Mouse (Mus musculus): ENCODE results near the gene Top3a.
A peak's percentile ranks its signal among the peaks of the same experiment; 100 is the strongest.

Gene Top3a

DNA sequence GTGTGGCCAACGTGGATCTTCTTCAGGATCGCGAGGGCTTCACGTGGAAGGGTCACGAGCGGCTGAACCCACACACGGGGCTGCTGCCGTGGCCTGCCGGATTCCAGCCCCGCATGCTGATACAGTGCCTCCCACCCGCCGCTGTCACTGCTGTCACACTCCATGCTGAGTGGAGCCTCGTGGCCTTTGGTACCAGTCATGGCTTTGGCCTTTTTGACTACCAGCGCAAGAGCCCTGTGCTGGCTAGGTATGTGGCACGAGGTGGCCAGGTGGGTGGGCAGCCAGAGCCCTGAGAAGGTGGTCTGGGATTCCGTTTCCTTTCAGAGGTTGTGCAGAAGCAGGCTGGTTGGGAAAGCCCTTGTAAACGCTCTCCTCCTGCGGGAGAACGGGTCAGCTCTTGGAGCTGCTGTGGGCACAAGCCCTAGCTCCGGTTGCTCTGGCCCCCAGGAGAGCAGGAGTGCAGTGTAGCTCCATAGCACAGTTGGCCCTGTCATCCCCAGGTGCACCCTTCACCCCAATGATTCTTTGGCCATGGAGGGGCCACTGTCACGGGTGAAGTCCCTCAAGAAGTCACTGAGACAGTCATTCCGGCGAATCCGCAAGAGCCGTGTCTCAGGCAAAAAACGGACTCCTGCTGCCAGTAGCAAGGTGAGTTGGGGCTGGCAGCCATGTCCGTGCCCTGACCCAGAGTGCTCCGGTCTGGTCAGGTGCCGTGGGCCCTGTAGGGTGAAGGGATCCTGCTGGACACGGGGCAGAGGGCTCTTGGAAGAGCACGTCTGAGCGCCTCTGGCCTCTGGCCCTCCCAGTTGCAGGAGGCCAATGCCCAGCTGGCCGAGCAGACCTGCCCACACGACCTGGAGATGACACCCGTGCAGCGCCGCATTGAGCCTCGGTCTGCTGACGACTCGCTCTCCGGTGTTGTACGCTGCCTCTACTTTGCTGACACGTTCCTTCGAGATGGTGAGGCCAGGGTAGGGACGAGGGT, 67.4 kb downstream of the Top3a start:
- peak; percentile 9 for DNase-seq

DNA sequence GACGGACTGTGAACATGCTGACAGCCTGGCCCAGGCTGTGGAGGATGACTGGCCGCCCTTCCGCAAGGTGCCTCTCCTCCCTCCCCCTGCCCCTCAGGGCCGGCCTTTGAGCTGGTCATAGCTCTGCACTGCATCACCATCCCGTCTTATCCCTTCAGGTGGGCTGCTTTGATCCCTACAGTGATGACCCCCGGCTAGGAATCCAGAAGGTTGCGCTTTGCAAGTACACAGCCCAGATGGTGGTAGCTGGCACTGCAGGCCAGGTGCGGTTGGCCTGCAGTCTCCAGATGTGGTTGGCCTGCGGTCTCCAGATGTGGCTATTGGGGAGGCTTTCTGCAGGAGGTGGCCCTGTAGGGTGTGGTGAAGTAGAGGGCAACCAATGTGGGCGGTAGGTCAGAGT, 68.5 kb downstream of the Top3a start:
- DNase-seq, result peak; percentile 16

DNA sequence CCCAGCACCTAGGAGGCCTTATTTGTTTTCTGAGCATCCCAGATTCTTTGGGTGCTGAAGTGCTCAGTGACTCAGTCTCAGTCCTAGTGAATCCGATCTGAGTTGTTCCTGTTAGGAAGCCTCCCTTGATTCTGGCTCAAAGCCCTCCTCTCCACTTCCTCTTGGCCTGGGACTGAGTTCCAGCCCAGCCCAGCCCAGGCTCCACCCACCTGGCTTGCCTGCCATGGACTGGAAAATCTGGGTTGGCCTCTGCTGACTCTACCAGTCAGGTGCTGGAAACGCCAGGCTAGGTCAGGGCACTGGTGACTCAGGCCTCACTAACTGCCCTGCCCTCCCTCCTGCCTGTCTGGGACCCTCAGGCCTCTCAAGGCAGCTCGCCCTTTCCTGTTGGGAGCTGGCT, 69.5 kb downstream of the Top3a start:
- DNase-seq, result peak; percentile 49

DNA sequence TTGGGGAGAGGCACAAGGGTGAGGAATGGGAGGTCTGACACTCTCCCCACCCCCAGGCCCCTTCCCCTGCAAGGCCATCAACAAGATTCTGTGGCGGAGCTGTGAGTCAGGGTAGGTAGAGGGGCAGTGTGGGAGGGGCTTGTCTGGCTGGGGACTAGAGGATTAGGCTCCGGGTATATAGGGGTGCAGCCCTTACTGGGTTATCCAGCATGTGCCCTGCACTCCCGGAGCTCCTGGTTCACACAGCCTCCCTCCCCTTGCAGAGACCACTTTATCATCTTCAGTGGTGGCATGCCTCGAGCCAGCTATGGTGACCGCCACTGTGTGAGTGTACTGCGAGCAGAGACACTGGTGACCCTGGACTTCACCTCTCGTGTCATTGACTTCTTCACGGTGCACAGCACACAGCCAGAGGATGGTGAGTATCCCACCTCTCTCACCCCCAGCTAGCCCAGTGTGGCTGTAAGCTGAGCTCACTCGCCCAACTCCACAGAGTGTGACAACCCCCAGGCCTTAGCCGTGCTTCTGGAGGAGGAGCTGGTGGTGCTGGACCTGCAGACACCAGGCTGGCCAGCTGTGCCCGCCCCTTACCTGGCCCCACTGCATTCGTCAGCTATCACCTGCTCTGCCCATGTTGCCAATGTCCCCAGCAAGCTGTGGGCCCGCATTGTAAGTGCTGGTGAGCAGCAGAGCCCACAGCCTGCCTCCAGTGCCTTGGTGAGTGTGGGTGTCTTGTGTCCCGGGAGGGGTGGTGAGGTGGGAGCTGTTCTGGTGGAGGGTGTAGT, 70.3 kb downstream of the Top3a start:
- DNase-seq, result peak; percentile 13

DNA sequence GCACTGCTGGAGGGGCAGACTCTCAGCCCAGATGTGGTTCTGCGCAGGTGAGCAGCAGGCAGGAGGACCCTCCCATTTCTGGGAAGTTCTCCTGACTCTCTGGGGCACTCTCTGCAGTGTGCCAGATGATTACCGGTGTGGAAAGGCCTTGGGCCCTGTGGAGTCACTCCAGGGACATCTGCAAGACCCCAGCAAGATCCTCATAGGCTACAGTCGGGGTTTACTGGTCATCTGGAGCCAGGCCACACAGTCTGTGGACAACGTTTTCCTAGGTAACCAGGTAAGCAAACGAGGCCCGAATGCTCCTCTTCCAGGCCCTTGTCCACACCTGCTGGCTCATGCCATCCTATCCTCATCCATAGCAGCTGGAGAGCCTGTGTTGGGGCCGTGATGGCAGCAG, 71.1 kb downstream of the Top3a start:
- no peak for DNase-seq

DNA sequence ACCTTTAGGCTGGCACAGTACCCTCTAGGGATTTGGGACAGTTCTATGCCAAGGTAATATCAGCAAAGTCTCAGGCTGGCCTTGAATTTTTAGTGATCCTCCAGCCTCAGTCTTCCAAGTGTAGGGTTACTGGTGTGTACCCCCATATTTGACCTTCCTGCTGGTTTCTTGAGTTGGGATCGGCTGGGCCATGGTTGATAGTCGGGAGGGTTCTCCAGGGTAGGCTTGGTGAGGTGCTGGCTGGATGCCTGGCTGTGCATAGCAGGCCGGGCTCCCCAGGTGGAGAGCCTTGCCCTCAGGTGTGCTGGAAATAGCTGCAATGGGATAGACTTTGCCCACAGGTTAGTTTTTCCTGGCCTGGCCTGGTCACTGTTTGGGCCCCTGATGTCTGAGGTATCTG, 71.9 kb downstream of the Top3a start:
- peak; percentile 4 for DNase-seq

DNA sequence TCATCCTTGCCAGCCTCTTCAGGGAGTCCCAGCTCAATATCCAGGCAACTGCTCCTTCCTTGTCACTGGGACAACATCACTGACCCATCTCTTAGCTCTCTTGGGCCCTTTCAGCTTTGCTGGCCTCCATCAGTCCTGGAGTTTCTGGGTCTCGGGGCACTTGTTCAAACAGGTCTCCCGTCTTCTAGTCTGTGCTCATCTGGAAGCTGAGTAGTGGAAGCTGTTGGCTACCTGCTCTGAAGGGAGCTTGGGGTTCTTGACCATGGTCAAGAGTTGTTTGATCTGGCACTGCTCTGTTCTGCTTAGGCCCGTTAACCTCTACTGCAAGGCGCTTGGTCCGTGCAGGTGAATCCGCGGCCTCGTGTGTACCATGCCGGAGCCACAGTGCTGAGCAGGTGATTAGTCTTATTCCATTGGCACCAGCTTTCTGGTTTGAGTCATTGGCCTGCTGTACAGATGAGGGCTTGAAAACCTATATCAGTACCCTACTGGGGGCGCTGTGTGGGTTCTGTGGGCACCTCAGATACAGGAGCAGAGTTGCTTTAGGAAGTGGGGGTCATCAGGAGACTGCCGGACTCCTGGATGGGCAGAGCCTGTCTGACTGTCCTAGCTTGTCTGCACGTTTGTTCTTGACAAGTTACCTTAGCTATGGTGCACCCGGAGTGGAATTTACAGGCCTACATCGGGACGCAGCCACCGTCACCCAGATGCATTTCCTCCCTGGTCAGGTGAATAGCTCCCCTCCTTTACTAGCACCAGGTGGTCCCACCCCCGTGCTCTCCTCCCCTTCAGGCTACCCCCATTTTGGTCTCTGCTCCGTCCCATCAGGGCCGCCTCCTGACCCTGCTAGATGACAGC, 72.9 kb downstream of the Top3a start:
- peak; percentile 39 for DNase-seq

DNA sequence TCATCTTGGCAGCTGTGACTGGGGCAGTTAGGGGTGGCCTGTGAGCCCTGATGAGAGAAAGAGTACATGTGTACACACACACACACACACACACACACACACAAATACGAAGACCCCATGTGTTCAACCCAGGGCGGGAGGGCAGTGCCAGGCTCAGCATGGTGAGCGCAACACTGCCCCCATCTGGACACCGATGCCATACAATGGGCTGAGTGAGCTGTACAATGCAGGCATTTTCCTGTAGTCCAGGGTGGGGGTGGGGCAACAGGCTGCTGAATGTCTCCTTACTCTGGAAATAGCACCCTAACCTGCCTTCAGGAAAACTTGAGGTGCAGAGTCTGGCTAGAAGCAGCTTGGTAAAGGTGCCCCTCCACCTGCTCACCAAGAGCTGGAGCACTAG, 74.0 kb downstream of the Top3a start:
- DNase-seq, result peak; percentile 61

DNA sequence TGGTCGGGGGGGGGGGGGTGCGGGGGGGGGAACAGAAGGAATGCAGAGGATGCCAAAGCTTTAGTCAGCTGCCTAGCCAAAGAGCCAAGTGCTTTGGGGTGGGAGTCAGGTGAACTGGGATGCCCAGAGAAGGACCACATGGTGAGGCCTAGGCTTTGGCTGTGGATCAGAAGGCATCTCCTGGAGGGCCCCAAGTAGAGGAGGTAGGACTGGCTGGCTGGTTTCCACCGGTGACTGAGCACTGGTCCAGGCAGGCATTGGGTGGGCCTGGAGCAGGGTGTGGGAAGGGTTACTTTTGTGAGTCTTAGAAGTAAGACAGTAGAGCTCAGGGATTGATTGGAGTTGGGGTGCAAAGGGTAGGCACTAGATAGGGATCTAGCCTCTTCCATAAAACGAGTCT, 75.6 kb downstream of the Top3a start:
- peak; percentile 62 for DNase-seq

DNA sequence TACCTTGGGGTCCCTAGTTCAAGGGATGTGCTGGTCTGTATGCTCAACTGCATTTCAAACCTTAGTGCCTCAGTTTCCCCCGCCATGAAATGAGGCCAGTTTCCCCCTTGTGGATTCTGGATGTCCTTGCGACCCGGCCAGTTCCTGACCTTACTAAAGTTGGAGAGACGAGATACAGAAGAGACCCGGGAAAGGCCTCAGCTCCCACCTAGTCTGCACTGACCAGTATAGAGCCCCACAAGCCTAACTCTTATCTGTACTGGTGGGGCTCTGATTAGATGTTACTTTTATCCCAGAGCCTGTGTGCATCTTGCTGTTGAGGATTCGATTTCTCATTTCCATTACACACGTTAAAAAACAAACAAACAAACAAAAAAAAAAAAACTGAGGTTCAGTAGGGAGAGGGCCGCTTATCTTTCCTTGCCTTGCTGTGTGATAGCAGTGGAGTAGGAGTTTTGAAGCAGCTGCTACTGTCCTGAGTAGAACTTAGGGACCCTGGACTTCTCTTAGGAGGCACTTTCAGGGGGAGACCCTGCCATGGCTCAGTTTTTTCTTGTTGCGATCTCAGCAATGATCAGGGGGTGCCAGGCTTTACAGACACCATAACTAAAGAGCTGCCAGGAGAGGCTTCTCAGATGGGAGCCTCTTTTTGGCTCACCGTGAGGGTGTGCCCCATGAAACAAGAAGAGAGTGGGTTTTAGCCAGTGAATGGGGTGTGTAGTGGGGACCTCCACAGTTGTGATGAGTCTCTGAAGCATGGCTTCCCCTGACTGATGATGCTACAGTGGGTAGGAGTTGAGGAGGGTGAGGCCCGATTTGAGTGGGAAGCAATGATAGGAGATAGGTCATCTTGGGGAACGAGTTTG, 76.6 kb downstream of the Top3a start:
- DNase-seq, result peak; percentile 31

DNA sequence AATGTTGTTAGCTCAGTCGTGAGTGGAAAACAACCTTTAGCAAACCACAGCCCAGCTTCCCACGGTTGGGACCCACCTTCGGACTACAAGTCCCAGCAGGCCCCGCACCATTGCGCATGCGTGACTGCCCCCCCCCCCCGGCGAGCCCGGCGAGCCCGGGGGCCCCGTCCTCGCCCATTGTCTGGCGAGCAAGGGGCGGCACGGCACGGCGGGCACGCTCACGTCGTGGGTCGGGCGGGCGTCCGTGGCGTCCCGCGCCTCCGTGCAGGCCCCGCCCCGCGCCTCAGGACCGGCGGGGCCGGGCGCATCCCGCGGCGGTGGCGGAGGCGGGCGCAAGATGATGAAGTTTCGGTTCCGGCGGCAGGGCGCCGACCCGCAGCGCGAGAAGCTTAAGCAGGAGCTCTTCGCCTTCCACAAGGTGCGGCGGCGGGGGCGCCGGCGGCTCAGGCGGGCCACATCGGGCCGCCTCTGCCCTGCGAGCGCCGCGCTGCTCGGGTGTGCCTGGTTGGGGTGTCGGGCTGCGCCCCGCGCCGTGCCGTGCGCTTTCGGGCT, 77.6 kb downstream of the Top3a start, which contains the start of gene Llgl1:
Gene Llgl1, plus strand, starts transcription at position 200 of the 552 bp plus-strand sequence.
- DNase-seq, result peak; percentile 93

DNA sequence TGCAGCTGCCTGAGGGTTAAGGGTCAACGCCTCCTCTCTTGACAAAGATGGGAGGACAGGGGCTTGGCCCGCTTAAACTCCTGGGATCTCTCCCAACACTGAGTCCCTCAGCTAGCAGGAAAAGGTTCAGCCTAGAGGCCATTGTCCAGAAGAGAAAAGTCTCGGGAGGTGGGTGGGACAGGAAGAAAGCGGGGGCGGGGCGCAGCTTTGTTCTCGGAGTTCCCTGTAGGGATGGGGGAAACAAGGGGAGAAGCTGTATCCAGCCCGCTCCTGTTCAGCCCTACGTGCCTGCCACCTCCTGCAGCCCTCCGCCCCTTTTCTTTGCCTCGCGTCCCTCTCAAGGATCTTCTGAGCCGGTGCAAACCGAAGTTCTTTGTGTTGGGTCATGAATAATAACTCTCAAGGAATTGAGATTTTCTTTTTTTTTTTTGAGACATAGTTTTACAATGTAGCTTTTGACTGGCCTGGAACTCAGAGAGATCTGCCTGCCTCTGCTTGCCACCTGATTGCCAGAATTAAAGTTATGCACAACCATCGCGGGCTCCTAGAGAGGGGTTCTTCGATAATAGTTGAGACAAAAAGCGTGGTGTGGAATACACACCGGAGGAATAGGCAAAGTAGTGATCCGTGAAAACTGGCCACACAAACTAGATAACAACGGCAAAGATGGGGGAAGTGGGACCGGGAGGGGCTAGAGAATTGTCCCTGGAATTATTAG, 78.2 kb downstream of the Top3a start:
- DNase-seq, result peak; percentile 61

DNA sequence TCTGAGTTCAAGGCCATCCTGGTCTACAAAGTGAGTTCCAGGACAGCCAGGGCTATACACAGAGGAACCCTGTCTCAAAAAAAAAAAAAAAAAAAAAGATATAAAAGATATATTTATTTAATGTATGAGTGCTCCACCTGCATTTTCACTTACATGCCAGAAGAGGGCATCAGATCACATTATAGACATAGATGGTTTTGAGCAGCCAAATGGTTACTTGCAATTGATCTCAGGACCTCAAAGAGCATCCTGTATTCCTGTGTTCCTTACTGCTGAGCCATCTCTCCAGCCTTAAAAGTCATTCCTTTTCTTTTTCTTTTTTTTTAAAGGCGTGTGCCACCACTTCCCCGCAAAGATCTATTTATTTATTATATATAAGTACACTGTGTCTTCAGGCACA, 79.6 kb downstream of the Top3a start:
- no peak for DNase-seq

DNA sequence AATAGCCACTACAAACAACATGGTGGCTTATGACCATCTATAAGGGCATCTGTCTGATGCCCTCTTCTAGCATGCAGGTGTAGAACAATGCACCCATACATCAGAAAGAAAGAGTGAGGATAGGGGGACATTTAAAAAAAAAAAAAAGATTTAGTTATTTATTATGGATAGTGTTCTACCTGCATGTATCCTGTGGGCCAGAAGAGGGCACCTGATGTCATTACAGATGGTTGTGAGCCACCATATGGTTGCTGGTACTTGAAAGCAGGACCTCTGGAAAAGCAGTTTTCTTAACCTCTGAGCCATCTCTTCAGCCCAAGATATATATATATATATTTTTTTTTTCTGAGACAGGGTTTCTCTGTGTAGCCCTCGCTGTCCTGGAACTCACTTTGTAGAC, 81.0 kb downstream of the Top3a start:
- DNase-seq, result peak; percentile 2
